Comparison of ENCODE assay signal across 13 mouse cellular contexts in the genomic region with DNA sequence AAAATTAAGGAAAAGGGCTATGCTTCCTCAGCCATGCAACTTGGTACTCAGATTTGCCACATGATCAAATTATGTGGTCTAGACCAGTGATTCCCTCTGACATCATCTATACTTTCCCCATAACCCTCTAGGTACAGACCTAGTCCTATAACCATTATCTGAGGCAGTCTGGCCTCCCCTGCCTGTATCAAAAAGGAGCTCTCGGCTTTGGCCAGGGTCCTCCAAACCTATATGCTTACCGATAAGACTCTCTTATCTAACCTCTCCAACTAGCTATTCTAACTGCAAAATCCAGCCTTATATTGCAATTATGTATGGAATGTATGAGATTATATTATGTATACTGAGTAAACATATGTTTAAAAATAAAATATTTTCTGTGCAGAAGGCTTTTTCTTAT.
"Had no signal": no experiment of that assay in that cellular context is flagged by ENCODE, and none has a peak within 500 bp of the region (broad histone marks: within the 10 kb centered on the region; RNA-seq: fewer than 3 reads in every experiment).

No protein-coding gene starts in this region.

- H3K4me1 ChIP-seq: limb, embryonic 13.5 days; midbrain, embryonic 13.5 days had no signal

- H3K27me3 ChIP-seq: limb, embryonic 13.5 days; midbrain, embryonic 13.5 days had no signal

- DNase-seq: kidney, adult 8-10 months; kidney, postnatal 25 days; left cerebral cortex, postnatal 4 days; lung, adult 2 months; lung, postnatal 10 days; right cerebral cortex, postnatal 25 days; thymus, postnatal 4 days had no signal

- H3K9me3 ChIP-seq: limb, embryonic 13.5 days; midbrain, embryonic 13.5 days had no signal

- H3K4me3 ChIP-seq: layer of hippocampus, adult 2 months; limb, embryonic 13.5 days; midbrain, embryonic 13.5 days had no signal

- H3K36me3 ChIP-seq: limb, embryonic 13.5 days; midbrain, embryonic 13.5 days had no signal

- ATAC-seq: intestine, postnatal 0 days; midbrain, embryonic 13.5 days had no signal

- H3K4me2 ChIP-seq: limb, embryonic 13.5 days; midbrain, embryonic 13.5 days had no signal

- H3K9ac ChIP-seq: limb, embryonic 13.5 days; midbrain, embryonic 13.5 days had no signal

- H3K27ac ChIP-seq: layer of hippocampus, adult 2 months; limb, embryonic 13.5 days; macrophage; midbrain, embryonic 13.5 days; stomach, postnatal 0 days had no signal
